Mouse (Mus musculus) CH12.LX (cell line): ENCODE measurements around the gene Tomm40l.

Source experiments
- MXI1 ChIP-seq: IDR thresholded peaks from 2 replicates; pipeline ENCODE4 v1.6.1; 2011; ENCODE audit warnings: mild to moderate bottlenecking, low read depth, low read length, improper control_type of control experiment
- TBP ChIP-seq: conservative IDR thresholded peaks from 2 replicates; pipeline ENCODE4 v1.6.1; 2011; ENCODE audit warnings: low read depth, low read length, improper control_type of control experiment

GRCm38 (mm10) chr1:171238463-171238862, 16.1 kb upstream of the Tomm40l start:
- no peak for TF ChIP-seq TBP
- no peak for TF ChIP-seq MXI1
